Mouse (Mus musculus) MEL (cell line): ENCODE measurements around the gene 4930579F01Rik.

ENCODE experiments used
- CTCF ChIP-seq, 3 experiments: IDR thresholded peaks in 2 of 3; conservative IDR thresholded peaks in 1 of 3; 2 replicates each; pipeline ENCODE4 v1.5.1; 2011 to 2012; ENCODE audit warnings: low read length in 3 of 3, low read depth in 2 of 3, mild to moderate bottlenecking in 2 of 3, improper control_type of control experiment in 1 of 3, inconsistent platforms in 1 of 3, mixed read lengths in 1 of 3, moderate library complexity in 1 of 3; ENCODE audit not compliant: control insufficient read depth in 1 of 3, insufficient read depth in 1 of 3, poor library complexity in 1 of 3, severe bottlenecking in 1 of 3
- NELFE ChIP-seq: IDR thresholded peaks from 2 replicates; pipeline ENCODE4 v1.6.1; 2011; ENCODE audit warnings: low read depth, low read length, improper control_type of control experiment
- TCF12 ChIP-seq: IDR thresholded peaks from 2 replicates; pipeline ENCODE4 v1.6.1; 2014; ENCODE audit warnings: low read depth, mild to moderate bottlenecking, inconsistent platforms, low read length, improper control_type of control experiment, moderate library complexity

DNA sequence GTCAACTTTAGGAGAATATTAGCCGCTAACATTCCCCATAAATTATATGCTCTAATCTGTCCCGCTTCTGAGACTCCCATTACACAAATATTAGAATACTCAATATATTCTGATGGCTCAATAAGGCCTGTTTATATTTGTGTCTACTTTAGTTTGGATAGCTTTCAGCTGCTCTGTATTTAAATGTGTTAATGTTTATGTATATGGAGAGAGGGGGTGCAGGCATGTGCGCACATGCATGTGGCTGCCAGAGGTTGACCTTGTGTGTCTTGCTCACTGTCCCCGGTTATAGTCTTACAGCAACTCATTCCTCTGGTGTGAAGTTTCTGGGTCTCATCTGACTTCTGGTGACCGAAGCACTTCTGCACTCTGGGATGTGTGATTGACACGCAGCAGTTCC lies 18.1 kb downstream of the 4930579F01Rik start:
- no peak for TF ChIP-seq CTCF (IDR thresholded peaks at IDR 0.05 in 2 of 3, conservative IDR thresholded peaks at IDR 0.05 in 1 of 3; ENCODE audit: control insufficient read depth in 1 of 3, insufficient read depth in 1 of 3, low read depth in 2 of 3, low read length in 3 of 3, poor library complexity in 1 of 3, severe bottlenecking in 1 of 3)
- TF ChIP-seq TCF12 = no peak
- no peak for TF ChIP-seq NELFE
